Mouse (Mus musculus) common myeloid progenitor, adult 5-6 weeks (primary cell): ENCODE results near the gene Pgam2. TPM values are rescaled to one million over a fixed set of nuclear protein-coding genes. Genes with fewer than 3 reads are reported as not detected.
A peak's percentile ranks its signal among the peaks of the same experiment; 100 is the strongest.

Experiments
- ATAC-seq: replicated peaks from 2 replicates; pipeline ENCODE4 v1.8.0; 2016; ENCODE audit warnings: low read depth, mild to moderate bottlenecking, moderate TSS enrichment, inconsistent platforms; ENCODE audit not compliant: poor library complexity, severe bottlenecking
- total RNA-seq: library from RNA; stranded (forward); fragments of 200-1000, 187-1606 nt; gene quantifications from 2 replicates; pipeline ENCODE4 v1.2.3, GENCODE M21; 2017

The Pgam2 gene
- total RNA-seq, 1 experiment from 2014 or later, result not detected

GRCm38 (mm10) chr11:5782199-5782944, 21.2 kb downstream of the Pgam2 start:
- ATAC-seq, result peak; percentile 62; the same call in 1 of the 2 replicates

GRCm38 (mm10) chr11:5780035-5780499, 23.5 kb downstream of the Pgam2 start:
- ATAC-seq, result no peak

GRCm38 (mm10) chr11:5778481-5778880, 25.1 kb downstream of the Pgam2 start:
- ATAC-seq, result 0 out of 2 replicates have a peak, but pooled peaks have one; percentile 46

- ATAC-seq, result no peak
Observed at GRCm38 (mm10) chr11:5766019-5766418, 37.5 kb downstream of the Pgam2 start.

GRCm38 (mm10) chr11:5762633-5762982, 40.9 kb downstream of the Pgam2 start:
- 0 out of 2 replicates have a peak, but pooled peaks have one; percentile 24 for ATAC-seq

- peak; percentile 95 for ATAC-seq
Observed at GRCm38 (mm10) chr11:5761820-5762632, 41.5 kb downstream of the Pgam2 start, which contains the start of gene Urgcp. Urgcp (minus strand) TSS chr11:5762376.

- ATAC-seq, result no peak
Observed at GRCm38 (mm10) chr11:5753755-5754154, 49.8 kb downstream of the Pgam2 start.

Other genes with a start within 250 kb of the Pgam2 start
- gene Ankrd36, start 234.0 kb downstream of the Pgam2 start, total RNA-seq, result not detected in 2 replicates
- gene Mrps24, start 88.1 kb downstream of the Pgam2 start, total RNA-seq, result 38.7 and 82.1 TPM in 2 replicates
- gene Urgcp, start 41.4 kb downstream of the Pgam2 start, total RNA-seq, result 7.4 and 10.5 TPM in 2 replicates
- gene Dbnl, start 15.2 kb downstream of the Pgam2 start, total RNA-seq, result 72.8 and 77.1 TPM in 2 replicates
- 0.97 and 2.6 TPM in 2 replicates for gene Polm, start 34.3 kb upstream of the Pgam2 start, total RNA-seq
- not detected in 2 replicates for gene Aebp1, start 58.2 kb upstream of the Pgam2 start, total RNA-seq
- gene Pold2, start 74.6 kb upstream of the Pgam2 start, total RNA-seq, result 49.9 and 61.2 TPM in 2 replicates
- gene Myl7, start 95.0 kb upstream of the Pgam2 start, total RNA-seq, result not detected in 2 replicates
- not detected in 2 replicates for gene Gck, start 146.3 kb upstream of the Pgam2 start, total RNA-seq
- gene Ykt6, start 152.0 kb upstream of the Pgam2 start, total RNA-seq, result 32.8 and 33.6 TPM in 2 replicates